Mouse (Mus musculus) gastrocnemius, postnatal 10 days (tissue): ENCODE measurements around the gene Spsb3. TPM values are rescaled to one million over a fixed set of nuclear protein-coding genes. Genes with fewer than 3 reads are reported as not detected.

ENCODE experiments used
- DNase-seq: peaks from one replicate; pipeline ENCODE4 v3.0.0; 2021; ENCODE audit warnings: mixed read lengths
- total RNA-seq, 2 experiments: library from RNA; stranded (reverse); gene quantifications; 2 replicates each; pipeline ENCODE4 v1.2.3; 2021

Spsb3 gene
- total RNA-seq, 2 experiments from 2014 or later: 28.2 to 30.4 TPM

GRCm38 (mm10) chr17:24895571-24896240 lies 9.3 kb downstream of the Spsb3 start:
- DNase-seq: no peak

GRCm38 (mm10) chr17:24896241-24896992 lies 10.0 kb downstream of the Spsb3 start, which contains the start of gene Nme3:
Nme3 (plus strand) TSS chr17:24896500.
- peak; percentile 77 for DNase-seq

GRCm38 (mm10) chr17:24896993-24897269 lies 10.5 kb downstream of the Spsb3 start:
- no peak for DNase-seq

GRCm38 (mm10) chr17:24897600-24897999 lies 11.2 kb downstream of the Spsb3 start:
- DNase-seq: no peak

- no peak for DNase-seq
Observed at GRCm38 (mm10) chr17:24898041-24898854, 11.8 kb downstream of the Spsb3 start.

GRCm38 (mm10) chr17:24899153-24899552 lies 12.7 kb downstream of the Spsb3 start:
- no peak for DNase-seq

GRCm38 (mm10) chr17:24900014-24900413 lies 13.6 kb downstream of the Spsb3 start:
- DNase-seq: no peak

GRCm38 (mm10) chr17:24902124-24902523 lies 15.7 kb downstream of the Spsb3 start:
- DNase-seq: no peak

- DNase-seq: no peak
Observed at GRCm38 (mm10) chr17:24902671-24903474, 16.4 kb downstream of the Spsb3 start.

- DNase-seq: no peak
Observed at GRCm38 (mm10) chr17:24903767-24904166, 17.3 kb downstream of the Spsb3 start.

- DNase-seq: no peak
Observed at GRCm38 (mm10) chr17:24907591-24907990, 21.1 kb downstream of the Spsb3 start.

GRCm38 (mm10) chr17:24913984-24914383 lies 27.5 kb downstream of the Spsb3 start:
- no peak for DNase-seq

- DNase-seq: no peak
Observed at GRCm38 (mm10) chr17:24923246-24923645, 36.8 kb downstream of the Spsb3 start.

GRCm38 (mm10) chr17:24929506-24929905 lies 43.1 kb downstream of the Spsb3 start:
- no peak for DNase-seq

- DNase-seq: no peak
Observed at GRCm38 (mm10) chr17:24932431-24932830, 46.0 kb downstream of the Spsb3 start.

GRCm38 (mm10) chr17:24933163-24933562 lies 46.7 kb downstream of the Spsb3 start:
- no peak for DNase-seq

- no peak for DNase-seq
Observed at GRCm38 (mm10) chr17:24934926-24935325, 48.5 kb downstream of the Spsb3 start.

- no peak for DNase-seq
Observed at GRCm38 (mm10) chr17:24935666-24936065, 49.2 kb downstream of the Spsb3 start.

- DNase-seq: peak; percentile 95
Observed at GRCm38 (mm10) chr17:24936259-24937237, 50.1 kb downstream of the Spsb3 start, which contains the start of gene Mapk8ip3. Mapk8ip3 (minus strand) TSS chr17:24936977.

GRCm38 (mm10) chr17:24937266-24937665 lies 50.8 kb downstream of the Spsb3 start:
- no peak for DNase-seq
